Mouse (Mus musculus): ENCODE data around the gene Sh3rf1. TPM values are rescaled to one million over a fixed set of nuclear protein-coding genes. Genes with fewer than 3 reads are reported as not detected.
A peak's percentile ranks its signal among the peaks of the same experiment; 100 is the strongest.

Gene Sh3rf1
- polyA plus RNA-seq, 2 experiments: 8.8 to 12.8 TPM

DNA sequence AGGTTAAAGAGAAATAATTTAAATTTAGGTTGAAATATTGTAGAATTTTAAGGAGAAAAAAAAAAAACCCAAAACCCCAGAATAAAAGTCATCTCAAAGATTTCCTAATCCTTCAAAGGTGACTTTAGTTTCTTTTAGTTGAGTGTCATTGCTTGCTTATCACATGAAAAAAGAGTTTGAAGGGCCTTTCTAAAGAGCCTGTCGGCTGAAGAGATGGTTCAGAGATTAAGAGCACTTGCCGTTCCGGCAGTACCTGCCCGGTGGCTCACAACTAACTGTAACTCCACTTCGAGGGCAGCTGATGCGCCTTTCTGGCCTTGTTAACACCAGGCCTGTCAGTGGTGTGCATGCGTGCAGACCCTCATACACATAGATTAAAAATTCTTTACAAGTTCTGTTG, 41.2 kb downstream of the Sh3rf1 start:
- no peak for ATAC-seq (ENCODE audit: low FRiP score, low read depth)
- no peak for TF ChIP-seq POLR2A (IDR thresholded peaks at IDR 0.05; ENCODE audit: borderline replicate concordance, extremely low read depth, insufficient read depth, insufficient read length)
- no peak for DNase-seq (ENCODE audit: low spot score)
- Histone ChIP-seq H3K36me3 (ENCODE audit: control insufficient read depth, insufficient read depth, low read length) (no peaks in the 10 kb centered on the region), H3K27me3 (ENCODE audit: control insufficient read depth, insufficient read depth, low read length) (no peaks in the 10 kb centered on the region), H3K4me3 (replicated peaks; ENCODE audit: low read length) (no peak overlapping the region), H3K27ac (replicated peaks; ENCODE audit: low read depth, low read length) (no peak overlapping the region), H3K4me1 (ENCODE audit: control insufficient read depth, insufficient read depth, low read length) (peaks cover 26% of the 10 kb centered on the region), H3K9me3 (ENCODE audit: control insufficient read depth, low read length) (no peaks in the 10 kb centered on the region), H3K4me2 (replicated peaks; ENCODE audit: low read depth, low read length, severe bottlenecking) (no peak overlapping the region), H3K9ac (ENCODE audit: low read depth, low read length, severe bottlenecking) (no peak overlapping the region)
- 76% methylated on average over 7 of the region's 7 CpGs for WGBS

GRCm38 (mm10) chr8:61265390-61265789, 41.7 kb downstream of the Sh3rf1 start:
- no peak overlapping the region for H3K4me2 ChIP-seq (replicated peaks; ENCODE audit: low read depth, low read length, severe bottlenecking)
- H3K4me1 ChIP-seq (ENCODE audit: control insufficient read depth, insufficient read depth, low read length): peaks cover 25% of the 10 kb centered on the region
- no peak overlapping the region for H3K27ac ChIP-seq (replicated peaks; ENCODE audit: low read depth, low read length)
- ATAC-seq (ENCODE audit: low FRiP score, low read depth) (no peak), DNase-seq (ENCODE audit: low spot score) (peak; percentile 68)
- no peak for TF ChIP-seq POLR2A (IDR thresholded peaks at IDR 0.05; ENCODE audit: borderline replicate concordance, extremely low read depth, insufficient read depth, insufficient read length)
- no peaks in the 10 kb centered on the region for H3K36me3 ChIP-seq (ENCODE audit: control insufficient read depth, insufficient read depth, low read length)
- no peak overlapping the region for H3K4me3 ChIP-seq (replicated peaks; ENCODE audit: low read length)
- 57% methylated on average over 5 of the region's 5 CpGs for WGBS
- H3K9me3 ChIP-seq (ENCODE audit: control insufficient read depth, low read length): no peaks in the 10 kb centered on the region
- no peaks in the 10 kb centered on the region for H3K27me3 ChIP-seq (ENCODE audit: control insufficient read depth, insufficient read depth, low read length)
- no peak overlapping the region for H3K9ac ChIP-seq (ENCODE audit: low read depth, low read length, severe bottlenecking)

- H3K27me3 ChIP-seq (ENCODE audit: control insufficient read depth, insufficient read depth, low read length): no peaks in the 10 kb centered on the region
- no peaks in the 10 kb centered on the region for H3K36me3 ChIP-seq (ENCODE audit: control insufficient read depth, insufficient read depth, low read length)
- TF ChIP-seq POLR2A (IDR thresholded peaks at IDR 0.05; ENCODE audit: borderline replicate concordance, extremely low read depth, insufficient read depth, insufficient read length): no peak
- H3K4me3 ChIP-seq (replicated peaks; ENCODE audit: low read length): no peak overlapping the region
- ATAC-seq (ENCODE audit: low FRiP score, low read depth) (no peak; the same call in 1 of the 2 replicates), DNase-seq (ENCODE audit: low spot score) (no peak)
- 92% methylated on average over 1 of the region's 1 CpGs for WGBS
- no peak overlapping the region for H3K4me2 ChIP-seq (replicated peaks; ENCODE audit: low read depth, low read length, severe bottlenecking)
- H3K9me3 ChIP-seq (ENCODE audit: control insufficient read depth, low read length): no peaks in the 10 kb centered on the region
- H3K27ac ChIP-seq (replicated peaks; ENCODE audit: low read depth, low read length): no peak overlapping the region
- H3K9ac ChIP-seq (ENCODE audit: low read depth, low read length, severe bottlenecking): no peak overlapping the region
- H3K4me1 ChIP-seq (ENCODE audit: control insufficient read depth, insufficient read depth, low read length): peaks cover 22% of the 10 kb centered on the region
These were observed 43.4 kb downstream of the Sh3rf1 start for GRCm38 (mm10) chr8:61267061-61267460.

DNA sequence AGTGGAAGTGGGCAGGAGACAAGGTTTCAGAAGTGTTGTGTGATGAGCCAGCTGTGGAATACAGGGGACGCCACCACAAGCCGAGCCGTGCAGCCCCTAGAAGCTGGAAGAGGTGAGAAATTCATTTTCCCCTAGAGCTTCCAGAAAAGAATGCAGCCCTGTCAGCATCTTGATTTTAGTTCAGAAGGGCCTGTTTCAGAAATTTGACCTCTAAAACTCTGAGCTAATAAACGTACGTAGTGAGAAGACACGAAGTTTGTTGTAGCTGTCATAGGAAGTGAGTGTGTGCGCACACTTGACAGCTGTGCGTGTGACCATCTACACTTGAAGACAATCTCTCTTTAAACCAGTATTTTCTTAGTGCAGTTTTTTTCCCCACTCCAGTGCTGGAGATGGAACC, 44.0 kb downstream of the Sh3rf1 start:
- DNase-seq (ENCODE audit: low spot score): no peak
- TF ChIP-seq POLR2A (IDR thresholded peaks at IDR 0.05; ENCODE audit: borderline replicate concordance, extremely low read depth, insufficient read depth, insufficient read length): no peak
- ATAC-seq (ENCODE audit: low FRiP score, low read depth): no peak; the same call in 1 of the 2 replicates
- no peak overlapping the region for H3K4me3 ChIP-seq (replicated peaks; ENCODE audit: low read length)
- WGBS: 28% methylated on average over 8 of the region's 8 CpGs
- H3K36me3 ChIP-seq (ENCODE audit: control insufficient read depth, insufficient read depth, low read length): no peaks in the 10 kb centered on the region
- no peak overlapping the region for H3K27ac ChIP-seq (replicated peaks; ENCODE audit: low read depth, low read length)
- H3K4me2 ChIP-seq (replicated peaks; ENCODE audit: low read depth, low read length, severe bottlenecking): no peak overlapping the region
- peaks cover 24% of the 10 kb centered on the region for H3K4me1 ChIP-seq (ENCODE audit: control insufficient read depth, insufficient read depth, low read length)
- no peak overlapping the region for H3K9ac ChIP-seq (ENCODE audit: low read depth, low read length, severe bottlenecking)
- H3K27me3 ChIP-seq (ENCODE audit: control insufficient read depth, insufficient read depth, low read length): no peaks in the 10 kb centered on the region
- H3K9me3 ChIP-seq (ENCODE audit: control insufficient read depth, low read length): no peaks in the 10 kb centered on the region

- Histone ChIP-seq H3K9me3 (ENCODE audit: control insufficient read depth, low read length) (no peaks in the 10 kb centered on the region), H3K27me3 (ENCODE audit: control insufficient read depth, insufficient read depth, low read length) (no peaks in the 10 kb centered on the region), H3K9ac (ENCODE audit: low read depth, low read length, severe bottlenecking) (no peak overlapping the region), H3K27ac (replicated peaks; ENCODE audit: low read depth, low read length) (no peak overlapping the region), H3K4me2 (replicated peaks; ENCODE audit: low read depth, low read length, severe bottlenecking) (no peak overlapping the region), H3K4me1 (ENCODE audit: control insufficient read depth, insufficient read depth, low read length) (peaks cover 31% of the 10 kb centered on the region), H3K4me3 (replicated peaks; ENCODE audit: low read length) (no peak overlapping the region), H3K36me3 (ENCODE audit: control insufficient read depth, insufficient read depth, low read length) (no peaks in the 10 kb centered on the region)
- DNase-seq (ENCODE audit: low spot score): no peak
- no peak for TF ChIP-seq POLR2A (IDR thresholded peaks at IDR 0.05; ENCODE audit: borderline replicate concordance, extremely low read depth, insufficient read depth, insufficient read length)
- WGBS: 47% methylated on average over 10 of the region's 10 CpGs
- peak; percentile 49 for ATAC-seq (ENCODE audit: low FRiP score, low read depth)
These were observed 44.7 kb downstream of the Sh3rf1 start for GRCm38 (mm10) chr8:61268233-61268916.

Data from limb, embryonic 14.5 days (tissue).